33 mouse cellular contexts compared by ENCODE assay signal in the genomic region with DNA sequence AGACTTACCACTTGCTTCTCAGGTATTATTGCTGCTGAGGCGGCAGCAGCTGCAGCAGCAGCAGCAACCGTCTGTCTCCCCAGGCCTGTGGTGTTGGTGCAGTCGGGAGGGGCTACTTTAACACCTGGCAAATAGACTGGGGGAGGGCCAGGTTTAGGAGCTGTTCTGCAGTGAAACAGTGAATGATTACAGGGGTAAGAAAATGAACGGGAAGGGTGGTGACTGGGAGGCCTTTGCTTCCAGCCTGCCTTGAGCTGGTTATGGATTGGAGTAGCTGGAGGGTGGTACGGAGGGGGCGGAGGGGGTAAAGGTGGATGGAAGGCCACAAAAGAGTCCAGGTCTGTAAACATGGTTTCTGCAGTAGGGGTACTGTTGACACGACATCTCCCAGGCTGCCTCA. TPM values are rescaled to one million over a fixed set of nuclear protein-coding genes. Genes with fewer than 3 reads are reported as not detected.
DNase-seq lines count a peak whose midpoint lies in the region; ATAC-seq and TF ChIP-seq lines count a peak whose summit lies in the region.
"Had no signal": no experiment of that assay in that cellular context is flagged by ENCODE, and none has a peak within 500 bp of the region (broad histone marks: within the 10 kb centered on the region; RNA-seq: fewer than 3 reads in every experiment).

No protein-coding gene starts in this region.

- no peaks in the 10 kb centered on the region for H3K27me3 ChIP-seq in kidney, adult 2 months (replicated peaks; ENCODE audit: control insufficient read depth, insufficient read depth, low read length)
- H3K27me3 ChIP-seq in liver, postnatal 0 days (ENCODE audit: insufficient read depth, low read length) = no peaks in the 10 kb centered on the region
- H3K27me3 ChIP-seq in forebrain, postnatal 0 days (ENCODE audit: insufficient read depth, low read length) = no peaks in the 10 kb centered on the region
- H3K27me3 ChIP-seq in hindbrain, embryonic 11.5 days (ENCODE audit: control insufficient read depth, insufficient read depth, low read length) = no peaks in the 10 kb centered on the region
- H3K27me3 ChIP-seq: kidney, embryonic 15.5 days; lung, embryonic 15.5 days; midbrain, embryonic 15.5 days; neural tube, embryonic 13.5 days had no signal

- no peaks in the 10 kb centered on the region for H3K9me3 ChIP-seq in liver, postnatal 0 days (ENCODE audit: low read length)
- no peaks in the 10 kb centered on the region for H3K9me3 ChIP-seq in forebrain, postnatal 0 days (ENCODE audit: low read length)
- no peaks in the 10 kb centered on the region for H3K9me3 ChIP-seq in hindbrain, embryonic 11.5 days (ENCODE audit: control insufficient read depth, low read length)
- H3K9me3 ChIP-seq: embryonic facial prominence, embryonic 10.5 days; forebrain, embryonic 10.5 days; kidney, embryonic 15.5 days; lung, embryonic 15.5 days; midbrain, embryonic 15.5 days; neural tube, embryonic 13.5 days had no signal

- peak; percentile 97 for ATAC-seq in liver, postnatal 0 days
- no peak for ATAC-seq in forebrain, postnatal 0 days
- ATAC-seq in hindbrain, embryonic 11.5 days (ENCODE audit: low FRiP score) = no peak
- ATAC-seq: forebrain, embryonic 16.5 days; inflammation-experienced regulatory T-cells, adult 6 months; midbrain, embryonic 15.5 days had no signal

- peak; percentile 87 for TF ChIP-seq EP300 in liver, postnatal 0 days (IDR thresholded peaks at IDR 0.05; ENCODE audit: low read depth)

- no peaks in the 10 kb centered on the region; the same call in none of the 2 replicates for H3K36me3 ChIP-seq in kidney, adult 2 months (ENCODE audit: control insufficient read depth, insufficient read depth, low read length)
- H3K36me3 ChIP-seq in liver, postnatal 0 days (replicated peaks; ENCODE audit: insufficient read depth, low read length) = peaks cover 45% of the 10 kb centered on the region
- H3K36me3 ChIP-seq in forebrain, postnatal 0 days (ENCODE audit: insufficient read depth) = peaks cover 63% of the 10 kb centered on the region
- peaks cover 5% of the 10 kb centered on the region; the same call in 1 of the 2 replicates for H3K36me3 ChIP-seq in hindbrain, embryonic 11.5 days (ENCODE audit: control insufficient read depth, insufficient read depth, low read length)

- no peak overlapping the region for H3K9ac ChIP-seq in liver, postnatal 0 days (replicated peaks)
- H3K9ac ChIP-seq in forebrain, postnatal 0 days = no peak overlapping the region
- no peak overlapping the region for H3K9ac ChIP-seq in hindbrain, embryonic 11.5 days (ENCODE audit: low read depth, low read length)
- H3K9ac ChIP-seq: hindbrain, embryonic 14.5 days; kidney, embryonic 15.5 days; lung, embryonic 15.5 days; midbrain, embryonic 15.5 days; neural tube, embryonic 13.5 days had no signal

- H3K27ac ChIP-seq in kidney, adult 2 months (ENCODE audit: insufficient read depth, low read depth, low read length) = no peak overlapping the region
- peak overlapping the region; percentile 82 for H3K27ac ChIP-seq in liver, postnatal 0 days (ENCODE audit: low read depth)
- H3K27ac ChIP-seq in forebrain, postnatal 0 days (ENCODE audit: low read depth, low read length) = no peak overlapping the region
- no peak overlapping the region for H3K27ac ChIP-seq in hindbrain, embryonic 11.5 days (ENCODE audit: low read depth, low read length)
- H3K27ac ChIP-seq: embryonic facial prominence, embryonic 10.5 days; forebrain, embryonic 10.5 days; hindbrain, embryonic 14.5 days; kidney, embryonic 15.5 days; left cerebral cortex, adult 2 months; lung, embryonic 15.5 days; macrophage; midbrain, embryonic 15.5 days; neural tube, embryonic 13.5 days had no signal

- no peak overlapping the region for H3K4me3 ChIP-seq in kidney, adult 2 months (ENCODE audit: insufficient read depth, low read depth, low read length)
- H3K4me3 ChIP-seq in liver, postnatal 0 days (ENCODE audit: low read depth, low read length) = peak overlapping the region; percentile 24; the same call in 1 of the 2 replicates
- no peak overlapping the region for H3K4me3 ChIP-seq in forebrain, postnatal 0 days (ENCODE audit: low read depth, low read length)
- H3K4me3 ChIP-seq in hindbrain, embryonic 11.5 days (ENCODE audit: low read depth, low read length) = no peak overlapping the region
- H3K4me3 ChIP-seq: embryonic facial prominence, embryonic 10.5 days; forebrain, embryonic 10.5 days; kidney, embryonic 15.5 days; left cerebral cortex, adult 2 months; lung, embryonic 15.5 days; midbrain, embryonic 15.5 days; myocyte; neural tube, embryonic 13.5 days had no signal

- peak; percentile 12 for DNase-seq in kidney, adult 2 months
- DNase-seq in kidney, adult 18-20 months = no peak
- peak; percentile 56 for DNase-seq in liver, postnatal 0 days
- DNase-seq in thymus, postnatal 25 days = peak; percentile 74
- DNase-seq in lung, postnatal 25 days (ENCODE audit: low spot score) = no peak
- no peak for DNase-seq in forebrain, postnatal 0 days
- no peak for DNase-seq in hindbrain, embryonic 11.5 days (ENCODE audit: low spot score)
- DNase-seq: cerebellum, adult 11 months; cerebellum, postnatal 10 days; gastrocnemius, postnatal 36 days; heart, postnatal 36 days; kidney, postnatal 4 days; layer of hippocampus, adult 9-11 months had no signal

- TF ChIP-seq POLR2A in kidney, adult 2 months (IDR thresholded peaks at IDR 0.05; ENCODE audit: low read depth, low read length) = no peak

- peak overlapping the region; percentile 52 for H3K4me2 ChIP-seq in liver, postnatal 0 days (ENCODE audit: low read depth, low read length)
- no peak overlapping the region for H3K4me2 ChIP-seq in forebrain, postnatal 0 days (ENCODE audit: low read depth)
- no peak overlapping the region for H3K4me2 ChIP-seq in hindbrain, embryonic 11.5 days (replicated peaks; ENCODE audit: low read depth, low read length)
- H3K4me2 ChIP-seq: hindbrain, embryonic 14.5 days; kidney, embryonic 15.5 days; lung, embryonic 15.5 days; midbrain, embryonic 15.5 days; neural tube, embryonic 13.5 days had no signal

- no peaks in the 10 kb centered on the region for H3K4me1 ChIP-seq in kidney, adult 2 months (ENCODE audit: control insufficient read depth, insufficient read depth, low read length)
- peaks cover 4% of the 10 kb centered on the region; the same call in 1 of the 2 replicates for H3K4me1 ChIP-seq in liver, postnatal 0 days (ENCODE audit: insufficient read depth)
- H3K4me1 ChIP-seq in forebrain, postnatal 0 days (ENCODE audit: insufficient read depth) = no peaks in the 10 kb centered on the region
- no peaks in the 10 kb centered on the region for H3K4me1 ChIP-seq in hindbrain, embryonic 11.5 days (replicated peaks; ENCODE audit: control insufficient read depth, insufficient read depth, low read length)
- H3K4me1 ChIP-seq: embryonic facial prominence, embryonic 10.5 days; forebrain, embryonic 10.5 days; kidney, embryonic 15.5 days; lung, embryonic 15.5 days; midbrain, embryonic 15.5 days; neural tube, embryonic 13.5 days had no signal

- TF ChIP-seq CTCF in kidney, adult 2 months (conservative IDR thresholded peaks at IDR 0.05; ENCODE audit: insufficient read depth, insufficient read length, low read depth, low read length) = no peak
- no peak for TF ChIP-seq CTCF in liver, postnatal 0 days (IDR thresholded peaks at IDR 0.05; ENCODE audit: low read depth)
- TF ChIP-seq CTCF in forebrain, postnatal 0 days (IDR thresholded peaks at IDR 0.05; ENCODE audit: low read depth) = no peak

- WGBS in kidney, adult 2 months = 72% methylated on average over 7 of the region's 7 CpGs
- WGBS in liver, postnatal 0 days (ENCODE audit: insufficient replicate concordance) = 57% methylated on average over 7 of the region's 7 CpGs
- WGBS in forebrain, postnatal 0 days = 92% methylated on average over 7 of the region's 7 CpGs
- WGBS in hindbrain, embryonic 11.5 days = 87% methylated on average over 7 of the region's 7 CpGs

RNA-seq across cellular contexts. Expression of a gene that starts 29.5 kb away (rescaled TPM):
- 2.5 and 3.5 TPM in 2 replicates for polyA plus RNA-seq in kidney, adult 2 months (2012; rRNA removed)
- 5.2 and 5.4 TPM in 2 replicates for polyA plus RNA-seq in liver, postnatal 0 days (2015; fragmentation: Nextera tagmentation; extraction: Ambion mirVana)
- 30.0 and 30.5 TPM in 2 replicates for total RNA-seq in forebrain, postnatal 0 days (2014; rRNA removed)
- 42.5 and 46.3 TPM in 2 replicates for polyA plus RNA-seq in forebrain, postnatal 0 days (2015; fragmentation: Nextera tagmentation; extraction: Ambion mirVana)
- 34.1 and 36.2 TPM in 2 replicates for polyA plus RNA-seq in hindbrain, embryonic 11.5 days (2014; fragmentation: Nextera tagmentation; extraction: Ambion mirVana)

RNA-seq across cellular contexts. Expression of a gene that starts 30.2 kb away (rescaled TPM):
- polyA plus RNA-seq in kidney, adult 2 months (2012; rRNA removed) = 12.2 and 14.8 TPM in 2 replicates
- polyA plus RNA-seq in liver, postnatal 0 days (2015; fragmentation: Nextera tagmentation; extraction: Ambion mirVana) = 11.5 and 12.5 TPM in 2 replicates
- total RNA-seq in forebrain, postnatal 0 days (2014; rRNA removed) = 53.9 and 59.1 TPM in 2 replicates
- polyA plus RNA-seq in forebrain, postnatal 0 days (2015; fragmentation: Nextera tagmentation; extraction: Ambion mirVana) = 25.6 and 26.1 TPM in 2 replicates
- polyA plus RNA-seq in hindbrain, embryonic 11.5 days (2014; fragmentation: Nextera tagmentation; extraction: Ambion mirVana) = 58.8 and 69.1 TPM in 2 replicates

RNA-seq across cellular contexts. Expression of a gene that starts 30.3 kb away (rescaled TPM):
- polyA plus RNA-seq in kidney, adult 2 months (2012; rRNA removed) = 9.3 and 10.4 TPM in 2 replicates
- polyA plus RNA-seq in liver, postnatal 0 days (2015; fragmentation: Nextera tagmentation; extraction: Ambion mirVana) = 10.8 and 13.0 TPM in 2 replicates
- total RNA-seq in forebrain, postnatal 0 days (2014; rRNA removed) = 27.1 and 27.7 TPM in 2 replicates
- polyA plus RNA-seq in forebrain, postnatal 0 days (2015; fragmentation: Nextera tagmentation; extraction: Ambion mirVana) = 36.1 and 41.7 TPM in 2 replicates
- polyA plus RNA-seq in hindbrain, embryonic 11.5 days (2014; fragmentation: Nextera tagmentation; extraction: Ambion mirVana) = 47.2 and 56.2 TPM in 2 replicates

RNA-seq across cellular contexts. Expression of a gene that starts 30.4 kb away (rescaled TPM):
- not detected in 2 replicates for polyA plus RNA-seq in kidney, adult 2 months (2012; rRNA removed)
- polyA plus RNA-seq in liver, postnatal 0 days (2015; fragmentation: Nextera tagmentation; extraction: Ambion mirVana) = not detected in 2 replicates
- total RNA-seq in forebrain, postnatal 0 days (2014; rRNA removed) = not detected in 2 replicates
- polyA plus RNA-seq in forebrain, postnatal 0 days (2015; fragmentation: Nextera tagmentation; extraction: Ambion mirVana) = not detected in 2 replicates
- polyA plus RNA-seq in hindbrain, embryonic 11.5 days (2014; fragmentation: Nextera tagmentation; extraction: Ambion mirVana) = not detected in 2 replicates
- total RNA-seq: adrenal gland, postnatal 4 days; ES-E14; gastrocnemius, postnatal 36 days; heart, adult 8-10 months; heart, postnatal 36 days; left cerebral cortex, adult 2 months; left cerebral cortex, postnatal 36 days had no signal
- polyA plus RNA-seq: cortical plate, adult 2 months; embryonic facial prominence, embryonic 10.5 days; forebrain, embryonic 10.5 days; forebrain, embryonic 16.5 days; heart, embryonic 14.5 days; hindbrain, embryonic 14.5 days; inflammation-experienced regulatory T-cells, adult 6 months; kidney, embryonic 15.5 days; limb, embryonic 14.5 days; lung, embryonic 15.5 days; macrophage; midbrain, embryonic 15.5 days; neural tube, embryonic 13.5 days; spleen, adult 2 months had no signal

RNA-seq across cellular contexts. Expression of a gene that starts 44.4 kb away (rescaled TPM):
- 2.2 and 2.9 TPM in 2 replicates for polyA plus RNA-seq in kidney, adult 2 months (2012; rRNA removed)
- polyA plus RNA-seq in liver, postnatal 0 days (2015; fragmentation: Nextera tagmentation; extraction: Ambion mirVana) = 5.6 and 5.8 TPM in 2 replicates
- total RNA-seq in forebrain, postnatal 0 days (2014; rRNA removed) = 5.7 and 6.0 TPM in 2 replicates
- 12.9 and 13.1 TPM in 2 replicates for polyA plus RNA-seq in forebrain, postnatal 0 days (2015; fragmentation: Nextera tagmentation; extraction: Ambion mirVana)
- 10.8 and 11.3 TPM in 2 replicates for polyA plus RNA-seq in hindbrain, embryonic 11.5 days (2014; fragmentation: Nextera tagmentation; extraction: Ambion mirVana)

Comparison
In these comparisons a context has a peak if more than half of its experiments do, and no peak if none do; other contexts are left out.
1. DNase-seq: peak in kidney, adult 2 months (single experiment), liver, postnatal 0 days (single experiment) and thymus, postnatal 25 days (single experiment); none in kidney, adult 18-20 months (single experiment), lung, postnatal 25 days (single experiment), forebrain, postnatal 0 days (single experiment) and hindbrain, embryonic 11.5 days (single experiment).